Mouse (Mus musculus) neural tube, postnatal 0 days (tissue): ENCODE results near the gene Mgarp. TPM values are rescaled to one million over a fixed set of nuclear protein-coding genes. Genes with fewer than 3 reads are reported as not detected.

Source experiments
- polyA plus RNA-seq: library from polyadenylated mRNA; unstranded; fragments of >200 nt; fragmentation: Nextera tagmentation; extraction: Ambion mirVana; gene quantifications from 2 replicates; pipeline ENCODE4 v1.2.1, GENCODE M21; 2015

Mgarp gene
- 0.28 TPM in 1 of 2 replicates, not detected in the other for polyA plus RNA-seq

DNA sequence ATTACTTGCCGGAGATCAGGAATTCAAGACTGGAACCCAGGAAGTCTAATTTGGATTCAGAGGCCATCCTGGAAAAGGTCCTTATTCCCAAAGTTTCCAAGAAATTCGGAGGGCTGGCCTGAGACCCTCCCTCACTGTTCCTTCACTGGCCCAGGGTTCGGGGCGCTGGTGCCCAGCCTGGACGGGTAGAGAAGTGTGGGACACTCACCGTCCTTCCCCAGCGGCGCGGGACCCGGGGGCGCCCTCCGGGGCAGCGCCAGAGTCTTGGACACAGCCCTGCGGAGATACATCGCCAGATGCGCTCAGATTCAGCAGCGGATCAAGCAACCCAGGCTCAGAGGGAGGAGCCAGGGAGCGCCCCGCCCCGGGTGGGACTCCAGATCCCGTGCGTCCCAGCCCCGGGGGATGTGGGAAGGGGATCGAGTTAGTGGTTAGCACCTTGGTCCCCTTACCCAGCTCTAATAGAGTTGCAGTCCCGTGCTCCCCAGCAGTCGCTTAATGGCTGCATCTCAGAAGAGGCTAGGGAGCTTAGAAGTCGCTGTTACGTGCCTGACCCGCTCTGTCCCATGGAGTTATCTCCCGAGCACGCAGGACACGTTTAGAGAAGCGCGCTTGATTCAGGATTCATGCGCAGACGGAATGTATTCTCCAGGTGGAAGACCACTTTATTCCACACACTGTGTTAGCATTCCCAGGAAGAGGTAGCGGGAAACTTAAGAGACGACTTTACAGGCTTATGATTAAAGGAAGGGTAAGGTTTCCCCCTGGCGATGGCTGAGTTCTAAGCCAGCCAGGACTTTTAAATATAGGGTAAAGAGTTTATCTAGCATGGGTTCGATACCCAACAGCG is at the start of gene Mgarp:
Gene Mgarp, minus strand, starts transcription at position 520 of the 850 bp plus-strand sequence.

GRCm38 (mm10) chr3:51415098-51416072 is 18.8 kb upstream of the Mgarp start, which contains the start of gene Naa15:
TSS of gene Naa15 (plus strand) at chr3:51415148.

DNA sequence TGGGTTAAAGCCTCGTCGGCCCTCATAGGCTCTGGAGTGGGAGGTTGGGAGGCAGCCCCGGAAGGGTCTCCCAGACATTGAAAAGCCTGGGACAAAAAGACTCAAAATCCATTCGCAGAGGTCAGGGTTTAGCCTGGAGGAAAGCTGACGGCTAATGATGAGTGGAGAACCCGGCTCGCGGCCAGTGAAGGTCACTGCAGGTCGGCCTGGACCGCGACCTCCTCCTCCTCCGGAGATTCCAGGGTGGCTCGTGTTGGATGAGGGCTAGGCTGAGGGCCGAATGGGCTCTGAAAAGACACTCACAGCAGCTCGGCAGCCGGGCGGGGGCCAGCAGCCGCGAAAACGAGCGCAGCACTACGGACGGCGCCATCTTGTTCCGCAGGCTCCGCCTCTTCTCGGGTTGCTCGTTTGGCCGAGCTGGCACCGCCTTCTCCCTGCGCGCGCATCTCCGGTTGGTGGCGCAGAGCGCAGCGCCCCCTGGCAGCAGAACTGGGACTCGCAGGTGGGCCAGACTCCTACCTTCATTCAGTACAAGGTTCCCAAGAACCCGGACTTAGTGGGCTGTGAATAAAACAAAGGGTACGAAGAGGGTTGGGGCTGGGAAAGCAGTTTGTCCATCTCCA is 12.1 kb upstream of the Mgarp start, which contains the start of gene Ndufc1:
Gene Ndufc1, minus strand, starts transcription at position 428 of the 623 bp plus-strand sequence.

GRCm38 (mm10) chr3:51340552-51341267 is 55.8 kb downstream of the Mgarp start, which contains the start of gene Elf2:
TSS of gene Elf2 (minus strand) at chr3:51340663.

Other genes starting within 250 kb of the Mgarp start
- gene Noct, start 172.3 kb downstream of the Mgarp start, polyA plus RNA-seq = 39.9 and 40.8 TPM in 2 replicates
- gene Elf2, start 56.1 kb downstream of the Mgarp start, polyA plus RNA-seq = 26.8 and 30.0 TPM in 2 replicates
- gene Ndufc1, start 12.2 kb upstream of the Mgarp start, polyA plus RNA-seq = 971 and 1,167 TPM in 2 replicates
- gene Naa15, start 18.4 kb upstream of the Mgarp start, polyA plus RNA-seq = 26.5 and 29.1 TPM in 2 replicates
- 27.4 and 28.9 TPM in 2 replicates for gene Rab33b, start 87.2 kb upstream of the Mgarp start, polyA plus RNA-seq
- 2.1 and 2.8 TPM in 2 replicates for gene Setd7, start 164.1 kb upstream of the Mgarp start, polyA plus RNA-seq